Mouse (Mus musculus) spleen, embryonic (tissue): Measurements from ENCODE around the gene Olfr146.

Source experiments
- CTCF ChIA-PET: fragments of 350-600 bp; sonication (Branson Sonifier 250); formaldehyde crosslinking; loops from one replicate; lab custom pipeline; 2022; lab: Charles Lee

Olfr146 gene

DNA sequence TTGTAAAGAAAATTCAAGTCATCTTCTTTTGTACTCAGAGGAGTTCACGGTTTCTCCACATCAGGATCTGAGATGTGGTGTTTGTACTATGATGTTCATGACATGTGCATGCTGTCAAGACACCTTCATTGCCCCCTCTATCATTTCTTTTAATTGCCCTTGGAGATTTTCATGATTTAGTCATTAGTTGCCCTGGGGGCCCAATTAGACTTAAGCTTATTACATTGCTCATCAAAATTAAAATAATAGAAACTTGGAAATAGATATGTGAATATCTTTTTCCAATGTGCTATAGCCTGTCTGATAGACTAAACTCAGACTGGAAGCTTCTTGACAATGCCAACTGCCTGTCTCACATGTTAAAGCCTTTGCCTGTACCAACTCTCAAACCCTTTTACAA, at the start of gene Olfr146:
TSS of gene Olfr146 (minus strand) at position 101 of the 400 bp plus-strand sequence.
- CTCF ChIA-PET: no interaction called here

DNA sequence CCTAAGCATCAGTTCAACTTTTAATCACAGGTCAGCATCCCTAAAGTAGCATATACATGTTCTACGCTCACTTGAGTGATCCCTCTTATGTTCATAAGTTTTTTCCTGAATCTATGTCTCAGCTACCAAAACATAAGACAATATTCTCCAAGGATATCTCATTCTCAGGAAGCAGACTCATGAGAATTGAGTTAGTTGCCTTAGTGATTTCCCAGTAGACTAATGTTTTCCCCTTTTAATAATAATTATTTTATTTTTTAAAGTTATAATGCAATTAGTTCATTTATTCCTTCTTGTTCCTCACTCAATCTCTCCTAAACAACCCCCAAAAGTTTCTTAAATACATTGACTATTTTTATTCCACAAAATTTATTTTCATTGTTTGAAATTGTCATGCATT, 41.7 kb upstream of the Olfr146 start, which contains the start of gene Olfr937:
TSS of gene Olfr937 (minus strand) at position 101 of the 400 bp plus-strand sequence.
- CTCF ChIA-PET: no interaction called here

DNA sequence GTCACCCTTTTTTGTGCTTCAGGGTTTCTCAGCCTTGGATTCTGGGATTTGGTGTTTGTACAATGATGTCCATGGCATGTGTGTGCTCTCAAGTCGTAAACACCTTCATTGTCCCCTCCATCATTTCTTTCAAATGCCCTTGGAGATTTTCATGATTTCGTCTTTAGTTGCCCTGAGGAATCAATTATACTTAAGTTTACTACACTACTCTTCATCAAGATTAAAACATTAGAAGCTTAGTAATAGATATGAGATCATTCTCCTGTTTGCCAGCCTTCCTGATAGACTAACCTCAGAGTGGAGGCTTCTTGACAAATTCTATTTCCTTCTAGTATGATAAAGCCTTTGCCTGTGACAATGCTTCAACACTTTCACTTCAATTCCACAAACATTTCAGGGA, 23.6 kb downstream of the Olfr146 start, which contains the start of gene Olfr935:
TSS of gene Olfr935 (minus strand) at position 101 of the 400 bp plus-strand sequence.
- CTCF ChIA-PET: no interaction called here

DNA sequence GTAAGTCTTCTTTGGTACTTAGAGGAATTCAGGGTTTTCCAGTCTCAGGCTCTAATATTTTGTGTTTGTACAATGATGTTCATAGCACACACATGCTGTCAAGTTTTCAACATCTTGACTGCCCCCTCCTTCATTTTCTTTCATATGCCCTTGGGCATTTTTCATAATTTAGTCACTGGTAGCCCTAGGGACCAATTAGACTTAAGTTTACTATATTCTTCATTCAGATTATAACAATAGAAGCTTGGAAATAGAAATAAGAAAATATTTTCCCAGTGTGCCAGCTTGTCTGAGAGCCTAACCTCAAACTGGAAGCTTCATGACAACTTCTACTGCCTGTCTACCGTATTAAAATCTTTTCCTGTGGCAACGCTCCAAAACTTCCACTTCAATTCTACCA, 35.0 kb downstream of the Olfr146 start, which contains the start of gene Olfr934:
TSS of gene Olfr934 (minus strand) at position 101 of the 400 bp plus-strand sequence.
- CTCF ChIA-PET: no interaction called here

DNA sequence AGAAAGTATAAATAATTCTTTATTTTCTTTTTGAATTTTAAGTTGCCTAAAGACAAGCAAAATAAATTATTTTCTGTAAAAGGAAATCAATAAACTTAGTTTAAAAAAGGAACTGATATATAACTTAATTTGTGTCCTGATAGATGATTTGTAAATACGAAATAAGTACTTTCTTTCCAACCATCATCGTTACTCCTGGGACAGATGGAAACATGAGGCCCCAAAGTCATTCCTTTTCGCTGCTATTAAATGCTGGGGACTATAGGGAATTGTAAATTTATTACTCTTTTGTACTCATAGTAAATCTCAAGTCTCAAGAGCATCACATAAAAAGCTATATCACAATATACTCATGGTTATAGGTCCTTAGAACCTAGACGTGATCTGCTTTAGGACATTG, 51.2 kb downstream of the Olfr146 start, which contains the start of gene Olfr933:
TSS of gene Olfr933 (plus strand) at position 301 of the 400 bp plus-strand sequence.
- CTCF ChIA-PET: no interaction called here
